Mouse (Mus musculus) heart, embryonic 16.5 days (tissue): ENCODE measurements at regions not wholly inside any gene's neighbourhood (a gene's known extent, or its start where the extent isn't known, plus 50 kb on each side); places are given as distances from the start of the nearest gene placed in this dataset.

Experiments
- ATAC-seq: fragments of 200-750 bp; cut with Nextera tagmentation; replicated peaks from 2 replicates; pipeline ENCODE4 v1.8.0; 2017; ENCODE audit warnings: moderate number of reproducible peaks; ENCODE audit not compliant: insufficient read depth, low FRiP score; ENCODE audit errors: extremely low read depth
- H3K27ac ChIP-seq: fragments of 300-500 bp; sonication (generic); 2 replicates; pipeline ENCODE4 v1.5.1; 2014; ENCODE audit warnings: mild to moderate bottlenecking, low read length, control low read depth, moderate library complexity
- H3K27me3 ChIP-seq: fragments of 300-500 bp; sonication (generic); 2 replicates; pipeline ENCODE4 v1.6.1; 2014; ENCODE audit warnings: low read length, mixed read lengths; ENCODE audit not compliant: control insufficient read depth, insufficient read depth
- H3K36me3 ChIP-seq: fragments of 300-500 bp; sonication (generic); 2 replicates; pipeline ENCODE4 v1.6.1; 2014; ENCODE audit not compliant: control insufficient read depth, insufficient read depth
- H3K4me1 ChIP-seq: fragments of 300-500 bp; sonication (generic); 2 replicates; pipeline ENCODE4 v1.6.1; 2014; ENCODE audit warnings: low read length, mixed read lengths; ENCODE audit not compliant: control insufficient read depth, insufficient read depth
- H3K4me2 ChIP-seq: fragments of 300-500 bp; sonication (generic); 2 replicates; pipeline ENCODE4 v1.6.1; 2014; ENCODE audit warnings: low read depth, mild to moderate bottlenecking, control low read depth, low read length
- H3K4me3 ChIP-seq: fragments of 300-500 bp; sonication (generic); 2 replicates; pipeline ENCODE4 v1.5.1; 2014; ENCODE audit warnings: mild to moderate bottlenecking, control low read depth, low read length
- H3K9ac ChIP-seq: fragments of 300-500 bp; sonication (generic); 2 replicates; pipeline ENCODE4 v1.6.1; 2014; ENCODE audit warnings: low read length, control low read depth
- H3K9me3 ChIP-seq: fragments of 300-500 bp; sonication (generic); replicated peaks from 2 replicates; pipeline ENCODE4 v1.6.1; 2016; ENCODE audit warnings: low read length; ENCODE audit not compliant: control insufficient read depth
- WGBS: fragments of 180-500 bp; shearing (Covaris S2); extraction: QIAGEN DNeasy Blood & Tissue Kit; methylation state at CpG from one replicate; pipeline ENCODE4 v1.1.7; 2014; 5-methylcytosine and 5-hydroxymethylcytosine counted together

GRCm38 (mm10) chr13:97645107-97646020, 115.1 kb downstream of the Gm10260 start:
- ATAC-seq, result peak; percentile 75; the same call in 1 of the 2 replicates
- 30% methylated on average over 15 of the region's 15 CpGs for WGBS
- H3K27ac ChIP-seq, result peak overlapping the region; percentile 61
- H3K4me2 ChIP-seq, result peak overlapping the region; percentile 23; the same call in 1 of the 2 replicates
- no peaks in the 10 kb centered on the region for H3K36me3 ChIP-seq
- H3K4me1 ChIP-seq, result peaks cover 23% of the 10 kb centered on the region
- H3K4me3 ChIP-seq, result no peak overlapping the region
- H3K9me3 ChIP-seq, result peaks cover 6% of the 10 kb centered on the region; the same call in 1 of the 2 replicates
- H3K9ac ChIP-seq, result no peak overlapping the region
- H3K27me3 ChIP-seq, result no peaks in the 10 kb centered on the region

GRCm38 (mm10) chr13:97640236-97640635, 120.2 kb downstream of the Gm10260 start:
- H3K4me2 ChIP-seq, result no peak overlapping the region
- H3K4me3 ChIP-seq, result no peak overlapping the region
- H3K27ac ChIP-seq, result no peak overlapping the region
- no peak overlapping the region for H3K9ac ChIP-seq
- WGBS, result 35% methylated on average over 3 of the region's 3 CpGs
- peaks cover 6% of the 10 kb centered on the region; the same call in 1 of the 2 replicates for H3K9me3 ChIP-seq
- no peaks in the 10 kb centered on the region for H3K27me3 ChIP-seq
- H3K36me3 ChIP-seq, result no peaks in the 10 kb centered on the region
- no peak for ATAC-seq
- peaks cover 11% of the 10 kb centered on the region for H3K4me1 ChIP-seq

- peaks cover 6% of the 10 kb centered on the region for H3K4me1 ChIP-seq
- no peak overlapping the region for H3K4me2 ChIP-seq
- no peaks in the 10 kb centered on the region for H3K36me3 ChIP-seq
- no peak overlapping the region for H3K27ac ChIP-seq
- no peak overlapping the region for H3K4me3 ChIP-seq
- H3K27me3 ChIP-seq, result no peaks in the 10 kb centered on the region
- ATAC-seq, result no peak
- 63% methylated on average over 3 of the region's 3 CpGs for WGBS
- H3K9me3 ChIP-seq, result peaks cover 6% of the 10 kb centered on the region; the same call in 1 of the 2 replicates
- H3K9ac ChIP-seq, result no peak overlapping the region
These were observed 120.8 kb downstream of the Gm10260 start for GRCm38 (mm10) chr13:97639656-97640055.

- WGBS, result 78% methylated on average over 5 of the region's 5 CpGs
- no peaks in the 10 kb centered on the region for H3K36me3 ChIP-seq
- ATAC-seq, result no peak
- H3K27ac ChIP-seq, result no peak overlapping the region
- no peaks in the 10 kb centered on the region for H3K9me3 ChIP-seq
- H3K4me3 ChIP-seq, result no peak overlapping the region
- no peak overlapping the region for H3K4me2 ChIP-seq
- H3K27me3 ChIP-seq, result no peaks in the 10 kb centered on the region
- H3K4me1 ChIP-seq, result peaks cover 6% of the 10 kb centered on the region
- H3K9ac ChIP-seq, result no peak overlapping the region
These were observed 121.9 kb downstream of the Gm10260 start for GRCm38 (mm10) chr13:97638457-97639088.

- 89% methylated on average over 6 of the region's 6 CpGs for WGBS
- H3K9me3 ChIP-seq, result no peaks in the 10 kb centered on the region
- H3K4me1 ChIP-seq, result peaks cover 6% of the 10 kb centered on the region
- H3K4me3 ChIP-seq, result no peak overlapping the region
- ATAC-seq, result no peak
- no peaks in the 10 kb centered on the region for H3K27me3 ChIP-seq
- H3K4me2 ChIP-seq, result no peak overlapping the region
- no peak overlapping the region for H3K9ac ChIP-seq
- H3K36me3 ChIP-seq, result no peaks in the 10 kb centered on the region
- H3K27ac ChIP-seq, result no peak overlapping the region
These were observed 122.9 kb downstream of the Gm10260 start for GRCm38 (mm10) chr13:97637506-97637905.

GRCm38 (mm10) chr13:97634041-97634788, 126.2 kb downstream of the Gm10260 start:
- H3K9ac ChIP-seq, result no peak overlapping the region
- H3K4me1 ChIP-seq, result no peaks in the 10 kb centered on the region
- H3K4me2 ChIP-seq, result no peak overlapping the region
- 74% methylated on average over 8 of the region's 8 CpGs for WGBS
- H3K9me3 ChIP-seq, result no peaks in the 10 kb centered on the region
- H3K27me3 ChIP-seq, result no peaks in the 10 kb centered on the region
- ATAC-seq, result no peak
- H3K36me3 ChIP-seq, result no peaks in the 10 kb centered on the region
- no peak overlapping the region for H3K4me3 ChIP-seq
- no peak overlapping the region for H3K27ac ChIP-seq

- Histone ChIP-seq H3K36me3 (no peaks in the 10 kb centered on the region), H3K4me3 (no peak overlapping the region), H3K9ac (no peak overlapping the region), H3K27ac (no peak overlapping the region), H3K4me1 (no peaks in the 10 kb centered on the region), H3K27me3 (no peaks in the 10 kb centered on the region), H3K4me2 (no peak overlapping the region), H3K9me3 (no peaks in the 10 kb centered on the region)
- ATAC-seq, result no peak
- 76% methylated on average over 4 of the region's 4 CpGs for WGBS
These were observed 126.9 kb downstream of the Gm10260 start for GRCm38 (mm10) chr13:97633551-97633950.

GRCm38 (mm10) chr13:97631872-97632402, 128.5 kb downstream of the Gm10260 start:
- no peak overlapping the region for H3K9ac ChIP-seq
- ATAC-seq, result no peak
- 71% methylated on average over 13 of the region's 13 CpGs for WGBS

More at GRCm38 (mm10) chr13:97631872-97632402, 128.5 kb downstream of the Gm10260 start:
- no peak overlapping the region for H3K4me2 ChIP-seq
- no peaks in the 10 kb centered on the region for H3K9me3 ChIP-seq
- H3K4me1 ChIP-seq, result peaks cover 6% of the 10 kb centered on the region
- no peak overlapping the region for H3K27ac ChIP-seq
- H3K4me3 ChIP-seq, result no peak overlapping the region
- H3K27me3 ChIP-seq, result no peaks in the 10 kb centered on the region
- no peaks in the 10 kb centered on the region for H3K36me3 ChIP-seq
